Mouse (Mus musculus): ENCODE data around the gene Begain. TPM values are rescaled to one million over a fixed set of nuclear protein-coding genes. Genes with fewer than 3 reads are reported as not detected.
A peak's percentile ranks its signal among the peaks of the same experiment; 100 is the strongest.

The Begain gene
- polyA plus RNA-seq, 1 experiment from 2014 or later, result 4.9 TPM

- ATAC-seq (replicated peaks; ENCODE audit: insufficient number of reproducible peaks, low FRiP score, low TSS enrichment, low read depth), result no peak
- 85% methylated on average over 18 of the region's 18 CpGs for WGBS
Measured at GRCm38 (mm10) chr12:109010070-109010649, 57.9 kb downstream of the Begain start.

GRCm38 (mm10) chr12:109002978-109003377 is 65.0 kb downstream of the Begain start:
- Histone ChIP-seq H3K27me3 (ENCODE audit: control insufficient read depth, insufficient read depth, low read length) (no peaks in the 10 kb centered on the region), H3K4me3 (ENCODE audit: low read depth, low read length) (no peak overlapping the region), H3K4me1 (ENCODE audit: control insufficient read depth, insufficient read depth, low read length) (no peaks in the 10 kb centered on the region), H3K9ac (replicated peaks; ENCODE audit: low read length) (no peak overlapping the region), H3K4me2 (ENCODE audit: low read depth, low read length) (no peak overlapping the region), H3K9me3 (replicated peaks; ENCODE audit: control insufficient read depth, low read length) (no peaks in the 10 kb centered on the region), H3K36me3 (replicated peaks; ENCODE audit: control insufficient read depth, insufficient read depth, low read depth, low read length) (no peaks in the 10 kb centered on the region), H3K27ac (replicated peaks; ENCODE audit: low read depth, low read length) (no peak overlapping the region)
- DNase-seq (ENCODE audit: low spot score), result no peak
- ATAC-seq (replicated peaks; ENCODE audit: insufficient number of reproducible peaks, low FRiP score, low TSS enrichment, low read depth), result no peak
- 71% methylated on average over 7 of the region's 7 CpGs for WGBS

More at GRCm38 (mm10) chr12:109010070-109010649, 57.9 kb downstream of the Begain start:
- Histone ChIP-seq H3K27me3 (ENCODE audit: control insufficient read depth, insufficient read depth, low read length) (no peaks in the 10 kb centered on the region), H3K4me1 (ENCODE audit: control insufficient read depth, insufficient read depth, low read length) (no peaks in the 10 kb centered on the region), H3K27ac (replicated peaks; ENCODE audit: low read depth, low read length) (no peak overlapping the region), H3K9ac (replicated peaks; ENCODE audit: low read length) (no peak overlapping the region), H3K4me3 (ENCODE audit: low read depth, low read length) (no peak overlapping the region), H3K4me2 (ENCODE audit: low read depth, low read length) (no peak overlapping the region), H3K9me3 (replicated peaks; ENCODE audit: control insufficient read depth, low read length) (no peaks in the 10 kb centered on the region), H3K36me3 (replicated peaks; ENCODE audit: control insufficient read depth, insufficient read depth, low read depth, low read length) (no peaks in the 10 kb centered on the region)
- no peak for DNase-seq (ENCODE audit: low spot score)

DNA sequence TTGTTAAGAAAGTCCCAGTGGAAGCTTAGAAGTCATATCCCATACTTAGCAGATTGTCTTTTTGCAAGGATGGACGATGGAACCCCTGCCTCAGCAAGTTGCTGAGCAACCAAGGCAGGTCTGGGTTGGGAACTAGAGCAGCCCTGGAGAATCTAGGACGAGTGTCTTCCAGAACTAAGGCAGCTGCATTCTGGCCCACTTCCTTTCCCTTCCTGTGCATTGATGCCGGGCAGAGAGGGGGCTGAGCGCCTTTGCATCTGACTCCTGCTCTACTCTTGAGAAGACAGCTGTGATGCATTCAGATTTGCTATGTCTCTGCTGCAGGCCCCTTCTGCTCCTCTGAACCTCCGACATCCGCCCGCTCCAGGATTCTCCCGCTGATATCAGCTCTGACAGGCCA is 70.8 kb downstream of the Begain start:
- no peak for DNase-seq (ENCODE audit: low spot score)
- no peak overlapping the region for H3K27ac ChIP-seq (replicated peaks; ENCODE audit: low read depth, low read length)
- H3K4me3 ChIP-seq (ENCODE audit: low read depth, low read length), result no peak overlapping the region
- WGBS, result 75% methylated on average over 8 of the region's 8 CpGs
- no peaks in the 10 kb centered on the region for H3K27me3 ChIP-seq (ENCODE audit: control insufficient read depth, insufficient read depth, low read length)
- no peaks in the 10 kb centered on the region for H3K4me1 ChIP-seq (ENCODE audit: control insufficient read depth, insufficient read depth, low read length)
- no peak overlapping the region for H3K4me2 ChIP-seq (ENCODE audit: low read depth, low read length)
- H3K9me3 ChIP-seq (replicated peaks; ENCODE audit: control insufficient read depth, low read length), result no peaks in the 10 kb centered on the region
- no peaks in the 10 kb centered on the region for H3K36me3 ChIP-seq (replicated peaks; ENCODE audit: control insufficient read depth, insufficient read depth, low read depth, low read length)
- no peak overlapping the region for H3K9ac ChIP-seq (replicated peaks; ENCODE audit: low read length)
- no peak for ATAC-seq (replicated peaks; ENCODE audit: insufficient number of reproducible peaks, low FRiP score, low TSS enrichment, low read depth)

DNA sequence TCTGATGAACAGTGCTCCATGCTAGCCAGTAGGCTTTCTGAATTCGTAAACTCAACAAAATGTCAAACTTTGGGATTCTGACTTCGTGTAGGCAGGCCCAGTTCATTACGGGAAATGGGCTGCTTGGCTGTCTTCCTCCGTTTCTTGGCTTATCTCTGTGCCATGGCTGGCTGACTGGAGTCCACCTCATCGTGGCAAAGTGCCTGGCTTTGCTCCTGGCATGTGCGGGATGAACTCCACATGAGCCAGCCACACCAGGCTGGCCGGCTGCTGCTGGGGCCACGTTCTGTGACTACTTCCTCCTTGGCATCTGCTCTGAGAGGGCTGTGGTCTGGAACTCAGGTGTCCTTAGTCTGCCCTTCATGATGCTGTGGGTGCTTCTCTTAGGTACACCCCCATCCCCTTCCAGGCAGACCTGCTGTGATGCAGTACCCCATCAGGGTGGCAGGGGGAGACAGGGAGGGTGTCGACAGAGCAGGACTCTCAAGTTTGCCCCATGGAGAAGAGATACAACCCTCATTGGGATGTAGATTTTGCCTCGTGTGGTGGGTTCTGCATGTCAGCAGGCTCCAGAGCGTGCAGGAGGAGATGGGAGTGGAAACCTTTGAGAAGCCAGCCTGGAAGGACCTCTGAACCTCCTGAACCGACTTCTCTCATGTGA is 71.9 kb downstream of the Begain start:
- WGBS, result 81% methylated on average over 12 of the region's 12 CpGs
- Histone ChIP-seq H3K27ac (replicated peaks; ENCODE audit: low read depth, low read length) (no peak overlapping the region), H3K9ac (replicated peaks; ENCODE audit: low read length) (no peak overlapping the region)

DNA sequence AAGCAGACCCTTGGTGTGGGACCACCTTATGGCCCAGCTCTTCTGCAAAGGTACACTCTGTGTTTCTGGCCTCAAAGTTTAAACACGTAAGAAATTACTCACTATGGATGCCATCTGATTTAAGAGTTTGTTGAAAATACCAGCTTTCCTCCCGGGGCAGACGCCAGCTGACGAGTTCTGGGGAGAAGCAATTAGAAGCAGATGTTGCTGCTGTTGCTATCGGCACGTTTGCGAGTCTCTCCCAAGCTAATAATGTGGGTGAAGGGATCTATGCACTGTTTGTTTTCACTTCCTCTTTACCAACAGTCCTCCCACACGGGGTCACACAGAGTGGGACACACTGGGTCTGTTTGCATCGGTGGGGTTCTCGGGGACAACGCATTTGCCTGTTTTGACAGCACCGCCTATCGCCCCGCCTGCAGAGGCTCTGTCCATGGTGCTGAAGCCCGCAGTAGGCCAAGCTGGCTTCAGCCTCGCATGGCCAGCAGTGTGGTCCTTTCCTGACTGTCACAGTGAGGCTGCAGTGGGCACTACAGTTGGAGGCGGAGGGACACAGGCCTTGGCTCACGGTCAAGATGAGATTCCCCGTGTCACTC is 73.5 kb downstream of the Begain start:
- Histone ChIP-seq H3K27ac (replicated peaks; ENCODE audit: low read depth, low read length) (no peak overlapping the region), H3K4me3 (ENCODE audit: low read depth, low read length) (no peak overlapping the region), H3K4me1 (ENCODE audit: control insufficient read depth, insufficient read depth, low read length) (no peaks in the 10 kb centered on the region), H3K4me2 (ENCODE audit: low read depth, low read length) (peak overlapping the region; percentile 19; the same call in 1 of the 2 replicates), H3K36me3 (replicated peaks; ENCODE audit: control insufficient read depth, insufficient read depth, low read depth, low read length) (no peaks in the 10 kb centered on the region), H3K27me3 (ENCODE audit: control insufficient read depth, insufficient read depth, low read length) (no peaks in the 10 kb centered on the region), H3K9ac (replicated peaks; ENCODE audit: low read length) (no peak overlapping the region), H3K9me3 (replicated peaks; ENCODE audit: control insufficient read depth, low read length) (no peaks in the 10 kb centered on the region)
- no peak for ATAC-seq (replicated peaks; ENCODE audit: insufficient number of reproducible peaks, low FRiP score, low TSS enrichment, low read depth)
- DNase-seq (ENCODE audit: low spot score), result peak; percentile 87
- 6% methylated on average over 19 of the region's 19 CpGs for WGBS

More for the DNA sequence above, 71.9 kb downstream of the Begain start:
- Histone ChIP-seq H3K36me3 (replicated peaks; ENCODE audit: control insufficient read depth, insufficient read depth, low read depth, low read length) (no peaks in the 10 kb centered on the region), H3K4me2 (ENCODE audit: low read depth, low read length) (no peak overlapping the region), H3K4me3 (ENCODE audit: low read depth, low read length) (no peak overlapping the region), H3K9me3 (replicated peaks; ENCODE audit: control insufficient read depth, low read length) (no peaks in the 10 kb centered on the region), H3K27me3 (ENCODE audit: control insufficient read depth, insufficient read depth, low read length) (no peaks in the 10 kb centered on the region), H3K4me1 (ENCODE audit: control insufficient read depth, insufficient read depth, low read length) (no peaks in the 10 kb centered on the region)
- DNase-seq (ENCODE audit: low spot score), result no peak
- ATAC-seq (replicated peaks; ENCODE audit: insufficient number of reproducible peaks, low FRiP score, low TSS enrichment, low read depth), result no peak

GRCm38 (mm10) chr12:108993046-108993445 is 75.0 kb downstream of the Begain start:
- 47% methylated on average over 2 of the region's 2 CpGs for WGBS
- H3K9ac ChIP-seq (replicated peaks; ENCODE audit: low read length), result no peak overlapping the region
- no peak overlapping the region for H3K4me3 ChIP-seq (ENCODE audit: low read depth, low read length)
- ATAC-seq (replicated peaks; ENCODE audit: insufficient number of reproducible peaks, low FRiP score, low TSS enrichment, low read depth) (no peak), DNase-seq (ENCODE audit: low spot score) (no peak)
- H3K9me3 ChIP-seq (replicated peaks; ENCODE audit: control insufficient read depth, low read length), result no peaks in the 10 kb centered on the region
- H3K27me3 ChIP-seq (ENCODE audit: control insufficient read depth, insufficient read depth, low read length), result no peaks in the 10 kb centered on the region
- H3K36me3 ChIP-seq (replicated peaks; ENCODE audit: control insufficient read depth, insufficient read depth, low read depth, low read length), result no peaks in the 10 kb centered on the region
- H3K4me2 ChIP-seq (ENCODE audit: low read depth, low read length), result no peak overlapping the region
- H3K4me1 ChIP-seq (ENCODE audit: control insufficient read depth, insufficient read depth, low read length), result no peaks in the 10 kb centered on the region
- no peak overlapping the region for H3K27ac ChIP-seq (replicated peaks; ENCODE audit: low read depth, low read length)

DNA sequence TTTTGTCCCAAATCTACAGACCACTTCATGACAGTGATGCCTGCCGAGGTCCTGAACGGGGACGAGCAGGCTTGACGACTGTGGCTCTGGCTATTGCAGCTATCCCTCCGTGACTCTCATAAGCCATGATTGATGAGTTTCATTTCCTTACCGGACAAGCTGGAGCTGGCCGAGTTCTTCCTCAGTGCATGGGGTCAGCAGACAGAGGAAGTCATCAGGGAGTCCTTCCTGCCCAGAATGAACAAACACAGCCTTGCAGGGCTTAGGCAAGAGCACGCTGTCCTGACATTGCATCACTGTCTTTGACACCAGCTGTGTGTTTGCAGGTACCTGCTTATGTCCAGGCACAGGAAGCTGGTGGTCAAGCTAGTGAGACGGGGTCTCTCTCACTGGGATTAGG is 77.6 kb downstream of the Begain start:
- H3K9me3 ChIP-seq (replicated peaks; ENCODE audit: control insufficient read depth, low read length), result no peaks in the 10 kb centered on the region
- no peak overlapping the region for H3K4me3 ChIP-seq (ENCODE audit: low read depth, low read length)
- H3K4me1 ChIP-seq (ENCODE audit: control insufficient read depth, insufficient read depth, low read length), result no peaks in the 10 kb centered on the region
- H3K36me3 ChIP-seq (replicated peaks; ENCODE audit: control insufficient read depth, insufficient read depth, low read depth, low read length), result no peaks in the 10 kb centered on the region
- H3K27me3 ChIP-seq (ENCODE audit: control insufficient read depth, insufficient read depth, low read length), result no peaks in the 10 kb centered on the region
- 72% methylated on average over 9 of the region's 9 CpGs for WGBS
- DNase-seq (ENCODE audit: low spot score) (no peak), ATAC-seq (replicated peaks; ENCODE audit: insufficient number of reproducible peaks, low FRiP score, low TSS enrichment, low read depth) (no peak)
- H3K9ac ChIP-seq (replicated peaks; ENCODE audit: low read length), result no peak overlapping the region
- H3K27ac ChIP-seq (replicated peaks; ENCODE audit: low read depth, low read length), result no peak overlapping the region
- no peak overlapping the region for H3K4me2 ChIP-seq (ENCODE audit: low read depth, low read length)

DNA sequence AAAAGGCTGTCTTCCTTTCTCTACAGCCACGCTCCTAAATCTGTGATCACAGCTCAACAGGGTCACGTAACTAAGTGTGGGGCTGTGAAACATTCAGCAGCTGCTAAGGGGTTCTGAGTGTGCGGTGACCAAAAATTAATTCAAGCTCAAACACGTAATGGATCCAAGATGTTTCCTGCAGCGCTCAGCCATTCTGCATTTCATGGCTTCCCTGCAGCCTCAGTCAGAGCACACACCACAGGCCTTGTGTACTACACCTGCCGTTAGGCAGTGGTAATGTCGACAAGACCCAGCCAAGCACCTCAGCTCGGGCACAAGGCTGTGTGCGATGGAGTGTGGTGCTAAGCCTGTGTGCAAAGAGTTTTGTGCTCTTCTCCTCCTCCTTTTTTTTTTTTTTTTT is 80.6 kb downstream of the Begain start:
- Histone ChIP-seq H3K4me1 (ENCODE audit: control insufficient read depth, insufficient read depth, low read length) (no peaks in the 10 kb centered on the region), H3K4me2 (ENCODE audit: low read depth, low read length) (no peak overlapping the region), H3K4me3 (ENCODE audit: low read depth, low read length) (no peak overlapping the region), H3K9ac (replicated peaks; ENCODE audit: low read length) (no peak overlapping the region), H3K36me3 (replicated peaks; ENCODE audit: control insufficient read depth, insufficient read depth, low read depth, low read length) (no peaks in the 10 kb centered on the region), H3K9me3 (replicated peaks; ENCODE audit: control insufficient read depth, low read length) (no peaks in the 10 kb centered on the region), H3K27ac (replicated peaks; ENCODE audit: low read depth, low read length) (no peak overlapping the region), H3K27me3 (ENCODE audit: control insufficient read depth, insufficient read depth, low read length) (no peaks in the 10 kb centered on the region)
- WGBS, result 62% methylated on average over 9 of the region's 9 CpGs
- ATAC-seq (replicated peaks; ENCODE audit: insufficient number of reproducible peaks, low FRiP score, low TSS enrichment, low read depth), result peak; percentile 75; the same call in 1 of the 2 replicates
- peak; percentile 58 for DNase-seq (ENCODE audit: low spot score)

Data from embryonic facial prominence, embryonic 11.5 days (tissue).